Mouse (Mus musculus) embryonic facial prominence, embryonic 12.5 days (tissue): Measurements from ENCODE around the gene Arpc5l. TPM values are rescaled to one million over a fixed set of nuclear protein-coding genes. Genes with fewer than 3 reads are reported as not detected.

Source experiments
- ATAC-seq: fragments of 200-750 bp; cut with Nextera tagmentation; 2 replicates; pipeline ENCODE4 v1.8.0; 2017; ENCODE audit not compliant: insufficient number of reproducible peaks, insufficient read depth, low FRiP score, low TSS enrichment
- H3K27ac ChIP-seq: fragments of 300-500 bp; sonication (generic); 2 replicates; pipeline ENCODE4 v1.5.1; 2016; ENCODE audit warnings: mild to moderate bottlenecking
- H3K27me3 ChIP-seq: fragments of 300-500 bp; sonication (generic); 2 replicates; pipeline ENCODE4 v1.6.1; 2016; ENCODE audit warnings: mild to moderate bottlenecking, moderate library complexity
- H3K36me3 ChIP-seq: fragments of 300-500 bp; sonication (generic); 2 replicates; pipeline ENCODE4 v1.6.1; 2016; ENCODE audit warnings: mild to moderate bottlenecking
- H3K4me1 ChIP-seq: fragments of 300-500 bp; sonication (generic); 2 replicates; pipeline ENCODE4 v1.6.1; 2016
- H3K4me2 ChIP-seq: fragments of 300-500 bp; sonication (generic); replicated peaks from 2 replicates; pipeline ENCODE4 v1.6.1; 2016; ENCODE audit warnings: mild to moderate bottlenecking, moderate library complexity
- H3K4me3 ChIP-seq: fragments of 300-500 bp; sonication (generic); 2 replicates; pipeline ENCODE4 v1.5.1; 2016; ENCODE audit warnings: mild to moderate bottlenecking
- H3K9ac ChIP-seq: fragments of 300-500 bp; sonication (generic); 2 replicates; pipeline ENCODE4 v1.6.1; 2016; ENCODE audit warnings: mild to moderate bottlenecking, moderate library complexity
- H3K9me3 ChIP-seq: fragments of 300-500 bp; sonication (generic); 2 replicates; pipeline ENCODE4 v1.6.1; 2016; ENCODE audit warnings: mild to moderate bottlenecking, moderate library complexity
- WGBS: fragments of 180-500 bp; shearing (Covaris S2); methylation state at CpG from one replicate; pipeline ENCODE4 v1.1.7; 2016; 5-methylcytosine and 5-hydroxymethylcytosine counted together
- polyA plus RNA-seq: library from polyadenylated mRNA; unstranded; fragments of >200 nt; fragmentation: Nextera tagmentation; extraction: Ambion mirVana; gene quantifications from 2 replicates; pipeline ENCODE4 v1.2.1, GENCODE M21; 2016

The Arpc5l gene
- polyA plus RNA-seq, 1 experiment from 2014 or later = 120 TPM

DNA sequence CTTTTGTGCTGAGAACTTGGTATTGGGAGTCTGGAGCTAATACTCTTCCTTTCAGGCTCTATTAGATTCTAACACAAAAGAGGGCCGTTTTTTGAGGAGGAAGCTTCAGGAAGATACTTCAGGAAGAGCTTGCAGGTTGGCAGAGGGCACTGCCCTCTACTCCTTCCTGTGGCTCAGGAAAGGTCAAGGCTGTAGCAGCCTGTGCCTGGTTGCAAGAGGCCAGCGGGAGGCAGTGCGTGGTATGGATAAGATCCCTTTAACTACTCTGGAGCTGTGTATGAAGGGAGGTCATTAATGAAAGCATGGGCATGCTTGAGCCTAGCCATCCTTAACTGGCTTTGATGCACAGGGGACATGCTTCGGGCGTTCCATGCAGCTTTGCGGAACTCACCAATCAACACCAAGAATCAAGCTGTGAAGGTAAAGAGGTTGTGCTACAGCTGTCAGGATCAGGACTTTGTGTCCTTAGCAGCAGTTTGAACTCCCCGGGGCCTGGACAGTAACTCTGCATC, 7.7 kb downstream of the Arpc5l start:
- 87% methylated on average over 7 of the region's 7 CpGs for WGBS
- H3K9me3 ChIP-seq = no peaks in the 10 kb centered on the region
- H3K9ac ChIP-seq = no peak overlapping the region
- peaks cover 10% of the 10 kb centered on the region for H3K4me1 ChIP-seq
- no peak overlapping the region for H3K4me3 ChIP-seq
- peaks cover 55% of the 10 kb centered on the region for H3K36me3 ChIP-seq
- no peak overlapping the region for H3K27ac ChIP-seq
- H3K4me2 ChIP-seq = no peak overlapping the region
- H3K27me3 ChIP-seq = no peaks in the 10 kb centered on the region
- no peak for ATAC-seq

DNA sequence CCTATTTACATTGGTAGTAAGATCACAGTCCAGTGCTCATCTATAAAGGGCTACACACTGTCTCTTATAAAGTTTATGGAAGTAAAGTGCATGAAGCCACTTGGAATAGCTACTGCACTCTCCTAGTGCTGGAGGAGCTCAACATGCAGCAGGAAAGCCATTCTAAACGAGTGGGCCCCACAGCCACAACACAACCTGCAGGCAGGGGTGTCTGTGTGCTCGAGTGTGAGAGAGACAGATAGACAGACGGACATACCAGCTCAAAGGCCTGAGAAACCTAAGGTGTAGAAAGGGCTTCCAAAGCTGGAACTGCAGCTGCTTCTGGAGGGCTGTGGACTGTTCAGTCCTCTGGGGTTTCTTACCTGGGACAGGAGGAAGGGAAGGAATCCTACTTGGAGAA, 11.4 kb downstream of the Arpc5l start:
- no peak for ATAC-seq
- Histone ChIP-seq H3K4me1 (no peaks in the 10 kb centered on the region), H3K9ac (no peak overlapping the region), H3K36me3 (peaks cover 86% of the 10 kb centered on the region), H3K9me3 (no peaks in the 10 kb centered on the region), H3K4me2 (no peak overlapping the region), H3K4me3 (no peak overlapping the region), H3K27ac (no peak overlapping the region), H3K27me3 (no peaks in the 10 kb centered on the region)
- WGBS = 74% methylated on average over 3 of the region's 3 CpGs

DNA sequence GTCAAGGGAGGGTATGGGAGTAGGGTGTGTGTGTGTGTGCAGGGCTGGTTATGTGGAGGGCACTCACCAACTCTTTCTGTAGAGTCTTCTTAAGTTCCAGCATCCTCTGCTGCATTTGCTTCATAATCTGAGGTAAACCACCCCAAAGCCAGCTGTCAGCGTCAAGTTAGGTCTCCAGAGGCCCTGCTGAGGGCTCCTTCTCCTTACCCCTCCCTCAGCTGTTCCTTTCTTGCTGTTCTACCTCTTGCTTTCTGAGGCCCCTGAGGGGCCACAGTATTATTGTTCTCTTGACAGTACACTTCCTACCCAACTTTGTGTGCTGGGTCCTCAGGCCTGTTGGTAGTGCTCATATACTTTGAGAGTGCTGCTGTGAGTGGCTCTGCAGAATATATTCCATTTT, 14.9 kb downstream of the Arpc5l start:
- ATAC-seq = no peak
- Histone ChIP-seq H3K9ac (no peak overlapping the region), H3K27me3 (no peaks in the 10 kb centered on the region), H3K4me2 (no peak overlapping the region), H3K27ac (no peak overlapping the region), H3K9me3 (no peaks in the 10 kb centered on the region), H3K36me3 (peaks cover 84% of the 10 kb centered on the region), H3K4me3 (no peak overlapping the region), H3K4me1 (no peaks in the 10 kb centered on the region)
- 84% methylated on average over 1 of the region's 1 CpGs for WGBS

DNA sequence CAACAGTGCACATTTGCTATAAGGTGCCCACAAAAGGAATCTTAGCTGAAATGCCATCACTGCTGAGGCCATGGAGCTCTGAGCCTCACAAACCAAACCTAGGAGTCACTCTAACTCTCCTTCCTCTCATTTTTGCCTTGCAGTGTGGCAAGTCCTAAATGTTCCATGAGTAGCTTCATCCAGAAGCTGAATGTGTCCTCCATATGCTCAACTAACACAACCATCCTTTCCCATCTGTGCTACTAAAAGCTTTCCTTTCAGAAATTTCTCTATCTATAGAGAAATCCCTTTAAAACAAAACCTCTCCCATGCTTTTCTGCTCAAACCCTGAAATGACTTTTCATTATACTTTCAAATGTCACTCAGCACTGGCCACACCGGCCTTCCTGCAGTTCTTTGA, 26.5 kb downstream of the Arpc5l start:
- Histone ChIP-seq H3K36me3 (peaks cover 77% of the 10 kb centered on the region), H3K4me3 (no peak overlapping the region), H3K27ac (no peak overlapping the region), H3K4me2 (no peak overlapping the region), H3K9ac (no peak overlapping the region), H3K9me3 (no peaks in the 10 kb centered on the region), H3K27me3 (no peaks in the 10 kb centered on the region), H3K4me1 (no peaks in the 10 kb centered on the region)
- WGBS = 92% methylated on average over 1 of the region's 1 CpGs
- ATAC-seq = no peak

DNA sequence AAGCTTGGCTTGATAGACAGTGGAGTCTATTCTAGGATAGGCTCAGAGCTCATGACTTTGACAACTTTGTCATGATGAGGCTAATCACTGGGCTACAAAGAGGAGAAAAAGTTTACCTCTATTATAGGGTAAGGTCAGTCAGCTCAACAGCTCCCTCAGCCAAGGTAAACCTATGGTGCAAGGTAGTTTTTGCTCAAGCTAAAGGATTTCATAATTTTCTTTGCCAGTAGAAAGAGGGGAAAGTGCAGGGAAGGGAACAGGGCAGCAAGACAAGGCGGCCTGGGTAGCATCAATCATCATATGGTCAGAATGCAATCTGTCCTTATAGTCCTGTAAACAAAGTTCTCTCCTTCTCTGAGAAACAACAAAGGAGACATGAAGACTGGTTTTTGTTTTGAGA, 35.1 kb downstream of the Arpc5l start:
- H3K4me2 ChIP-seq = no peak overlapping the region
- no peak for ATAC-seq
- H3K27ac ChIP-seq = no peak overlapping the region
- peaks cover 54% of the 10 kb centered on the region for H3K36me3 ChIP-seq
- H3K4me3 ChIP-seq = no peak overlapping the region
- 86% methylated on average over 1 of the region's 1 CpGs for WGBS
- H3K27me3 ChIP-seq = no peaks in the 10 kb centered on the region
- no peak overlapping the region for H3K9ac ChIP-seq
- no peaks in the 10 kb centered on the region for H3K4me1 ChIP-seq
- no peaks in the 10 kb centered on the region for H3K9me3 ChIP-seq

DNA sequence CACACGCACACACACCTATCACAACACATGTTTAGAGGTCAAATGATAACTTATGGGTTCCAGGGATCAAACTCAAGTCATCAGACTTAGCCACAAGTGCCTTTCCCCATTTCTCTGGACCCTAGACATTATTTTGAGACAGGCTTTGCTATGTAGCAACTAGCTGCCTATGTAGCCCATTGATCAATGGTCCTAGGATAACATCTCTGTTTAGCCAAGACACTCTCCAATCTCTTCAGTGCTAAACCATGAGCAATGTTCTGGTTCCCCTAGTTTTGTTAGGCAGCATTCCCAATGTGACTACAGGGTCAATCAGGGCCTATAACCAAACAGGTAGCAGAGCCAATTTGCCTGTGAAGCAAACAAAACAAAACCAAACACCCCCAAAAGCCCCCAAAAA, 43.4 kb downstream of the Arpc5l start:
- WGBS = 91% methylated on average over 1 of the region's 1 CpGs
- H3K4me2 ChIP-seq = no peak overlapping the region
- no peak overlapping the region for H3K4me3 ChIP-seq
- peaks cover 63% of the 10 kb centered on the region for H3K36me3 ChIP-seq
- no peaks in the 10 kb centered on the region for H3K4me1 ChIP-seq
- no peak for ATAC-seq
- no peak overlapping the region for H3K9ac ChIP-seq
- H3K27me3 ChIP-seq = no peaks in the 10 kb centered on the region
- no peaks in the 10 kb centered on the region for H3K9me3 ChIP-seq
- H3K27ac ChIP-seq = no peak overlapping the region

DNA sequence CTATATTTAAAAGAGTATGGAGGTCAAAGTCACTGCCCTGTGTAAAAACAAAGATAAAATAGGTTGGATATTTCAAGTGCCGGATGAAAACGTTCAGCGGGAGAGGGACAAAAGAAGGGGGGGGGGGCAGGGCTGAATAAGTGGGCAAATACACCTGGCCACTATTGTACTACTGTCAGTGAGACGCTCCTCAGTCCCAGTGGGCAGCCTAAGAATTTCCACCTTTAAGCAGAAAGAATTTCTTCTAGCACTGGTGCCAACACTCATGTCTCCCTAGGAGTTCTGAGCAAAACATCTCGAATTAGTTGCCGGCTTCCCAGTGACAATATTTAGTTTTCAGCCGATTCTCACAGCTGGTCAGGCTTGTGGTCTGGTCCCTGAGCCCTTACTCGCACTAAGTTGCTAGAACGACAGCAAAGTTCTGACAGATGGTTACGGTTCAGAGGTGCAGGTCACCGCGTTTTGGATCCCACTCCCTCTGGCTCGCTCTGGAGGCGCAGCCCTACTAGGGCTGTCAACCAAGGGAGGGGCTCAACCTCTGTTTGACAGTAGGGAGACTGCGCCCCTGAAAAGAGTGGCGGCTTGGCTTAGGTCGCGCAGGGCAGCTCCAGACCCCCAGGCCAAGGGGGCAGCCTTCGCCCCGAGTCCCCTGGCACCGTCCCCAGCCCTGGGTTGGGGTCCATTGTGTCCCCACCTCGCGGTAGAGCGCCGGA, 59.7 kb downstream of the Arpc5l start:
- 10% methylated on average over 25 of the region's 25 CpGs for WGBS
- H3K4me1 ChIP-seq = peaks cover 5% of the 10 kb centered on the region; the same call in 1 of the 2 replicates
- peak overlapping the region; percentile 76 for H3K4me2 ChIP-seq
- H3K27me3 ChIP-seq = no peaks in the 10 kb centered on the region
- peak overlapping the region; percentile 89 for H3K27ac ChIP-seq
- no peaks in the 10 kb centered on the region for H3K9me3 ChIP-seq
- ATAC-seq = peak; percentile 83
- H3K9ac ChIP-seq = peak overlapping the region; percentile 81
- H3K4me3 ChIP-seq = peak overlapping the region; percentile 87
- H3K36me3 ChIP-seq = peaks cover 10% of the 10 kb centered on the region

Other genes with a start within 250 kb of the Arpc5l start
- gene Nr6a1, start 77.7 kb upstream of the Arpc5l start, polyA plus RNA-seq = 1.3 and 2.0 TPM in 2 replicates
- gene Olfml2a, start 73.4 kb upstream of the Arpc5l start, polyA plus RNA-seq = 5.7 and 6.0 TPM in 2 replicates
- 1.9 and 2.1 TPM in 2 replicates for gene Wdr38, start 7.9 kb upstream of the Arpc5l start, polyA plus RNA-seq
- gene Rpl35, start 276 bp downstream of the Arpc5l start, polyA plus RNA-seq = 1,101 and 1,116 TPM in 2 replicates
- gene Golga1, start 60.2 kb downstream of the Arpc5l start, polyA plus RNA-seq = 29.8 and 30.4 TPM in 2 replicates
- gene Scai, start 185.4 kb downstream of the Arpc5l start, polyA plus RNA-seq = 19.0 and 19.9 TPM in 2 replicates
- 64.6 and 67.1 TPM in 2 replicates for gene Ppp6c, start 221.1 kb downstream of the Arpc5l start, polyA plus RNA-seq